Mouse (Mus musculus) layer of hippocampus, postnatal 25 days (tissue): ENCODE measurements around the gene Ctps. TPM values are rescaled to one million over a fixed set of nuclear protein-coding genes. Genes with fewer than 3 reads are reported as not detected.

Experiments
- DNase-seq, 2 experiments: peaks; one replicate each; pipeline ENCODE4 v3.0.0; 2022; ENCODE audit warnings: mixed read lengths in 2 of 2, low spot score in 1 of 2; ENCODE audit errors: extremely low spot score in 1 of 2
- total RNA-seq, 2 experiments: library from RNA; stranded (reverse); gene quantifications; 2 replicates each; pipeline ENCODE4 v1.2.3; 2021

Gene Ctps
- total RNA-seq, 2 experiments from 2014 or later, result 40.1 to 41.7 TPM

GRCm38 (mm10) chr4:120571691-120572090 is 1.6 kb upstream of the Ctps start:
- DNase-seq, result no peak

- no peak for DNase-seq
Observed at GRCm38 (mm10) chr4:120571070-120571464, 991 bp upstream of the Ctps start.

- no peak for DNase-seq
Observed at GRCm38 (mm10) chr4:120570438-120571069, 478 bp upstream of the Ctps start.

- DNase-seq, result no peak
Observed at GRCm38 (mm10) chr4:120569025-120569424, 1.1 kb downstream of the Ctps start.

GRCm38 (mm10) chr4:120568005-120568404 is 2.1 kb downstream of the Ctps start:
- no peak for DNase-seq

- no peak for DNase-seq
Observed at GRCm38 (mm10) chr4:120565726-120566125, 4.3 kb downstream of the Ctps start.

- DNase-seq, result no peak
Observed at GRCm38 (mm10) chr4:120556592-120556991, 13.5 kb downstream of the Ctps start.

- no peak for DNase-seq
Observed at GRCm38 (mm10) chr4:120544896-120545295, 25.2 kb downstream of the Ctps start.

- no peak for DNase-seq
Observed at GRCm38 (mm10) chr4:120538664-120539063, 31.4 kb downstream of the Ctps start.

- DNase-seq, result no peak
Observed at GRCm38 (mm10) chr4:120531986-120532385, 38.1 kb downstream of the Ctps start, which contains the start of gene Slfnl1. Slfnl1 (plus strand) TSS chr4:120532231.

GRCm38 (mm10) chr4:120528171-120528570 is 41.9 kb downstream of the Ctps start:
- no peak for DNase-seq

- no peak for DNase-seq
Observed at GRCm38 (mm10) chr4:120523092-120523491, 47.0 kb downstream of the Ctps start.

GRCm38 (mm10) chr4:120522351-120522750 is 47.7 kb downstream of the Ctps start:
- DNase-seq, result no peak

- DNase-seq, result no peak
Observed at GRCm38 (mm10) chr4:120521761-120522160, 48.3 kb downstream of the Ctps start.

GRCm38 (mm10) chr4:120517335-120517734 is 52.7 kb downstream of the Ctps start:
- no peak for DNase-seq

- no peak for DNase-seq
Observed at GRCm38 (mm10) chr4:120516907-120517306, 53.2 kb downstream of the Ctps start.

GRCm38 (mm10) chr4:120516491-120516890 is 53.6 kb downstream of the Ctps start:
- DNase-seq, result no peak

GRCm38 (mm10) chr4:120514366-120514765 is 55.7 kb downstream of the Ctps start:
- DNase-seq, result no peak

- no peak for DNase-seq
Observed at GRCm38 (mm10) chr4:120511203-120511602, 58.9 kb downstream of the Ctps start.

- no peak for DNase-seq
Observed at GRCm38 (mm10) chr4:120506955-120507354, 63.1 kb downstream of the Ctps start.
